Mouse (Mus musculus): Measurements from ENCODE around the gene Bdkrb2. TPM values are rescaled to one million over a fixed set of nuclear protein-coding genes. Genes with fewer than 3 reads are reported as not detected.

The Bdkrb2 gene
- 4.0 and 4.1 TPM in 2 replicates for polyA plus RNA-seq (2015; fragmentation: Nextera tagmentation; extraction: Ambion mirVana)

DNA sequence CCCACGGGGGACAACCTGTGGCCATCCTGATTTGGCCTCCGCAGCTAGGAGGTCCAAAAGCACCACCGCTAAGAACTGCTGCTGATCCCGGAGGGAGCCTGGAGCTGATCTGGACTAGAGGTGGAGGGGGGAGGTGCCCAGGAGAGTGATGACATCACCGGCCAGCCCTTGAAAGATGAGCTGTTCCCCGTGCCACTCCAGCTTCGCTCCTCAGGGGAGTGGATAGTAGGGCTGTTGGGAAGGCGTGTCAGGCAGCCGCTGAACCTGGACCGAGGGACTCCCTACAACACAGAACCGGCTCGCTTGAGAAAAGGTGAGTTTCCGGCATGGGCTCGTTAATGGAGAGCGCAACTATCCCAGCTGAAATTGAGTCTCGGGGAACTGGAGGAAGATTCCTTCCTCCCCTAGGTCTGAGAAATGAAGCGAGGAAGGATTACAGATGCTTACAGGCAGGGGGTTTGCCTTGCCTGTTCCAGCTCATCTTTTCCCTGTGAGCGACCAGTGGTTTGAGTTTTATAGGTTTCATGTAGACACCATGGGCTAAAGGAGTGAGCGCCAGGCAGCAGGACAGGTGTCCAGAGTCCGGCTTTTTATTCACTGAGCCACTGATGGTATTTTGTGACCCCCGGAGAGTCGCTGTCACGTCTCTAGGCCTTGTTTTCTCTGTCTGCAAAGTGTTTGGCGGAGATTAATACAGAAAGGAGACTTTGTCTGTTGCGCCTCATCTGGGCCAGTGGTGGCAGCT, at the start of gene Bdkrb2:
Gene Bdkrb2 (plus strand): TSS at position 291 of the 745 bp plus-strand sequence.
- H3K27ac ChIP-seq (replicated peaks) = peak within 1 kb of the TSS; percentile 61
- H3K4me3 ChIP-seq (ENCODE audit: low read depth, low read length) = peak within 1 kb of the TSS; percentile 38
- no peaks in the 10 kb centered on the region; the same call in 1 of the 2 replicates for H3K9me3 ChIP-seq (ENCODE audit: control insufficient read depth, low read length)
- 9% methylated on average over 25 of the region's 25 CpGs for WGBS
- H3K9ac ChIP-seq (ENCODE audit: low read length) = peak within 1 kb of the TSS; percentile 50
- no peaks in the 10 kb centered on the region for H3K27me3 ChIP-seq (ENCODE audit: control insufficient read depth, insufficient read depth, low read length)
- peak; percentile 75 for ATAC-seq (ENCODE audit: low FRiP score, low TSS enrichment)
- peak; percentile 51 for DNase-seq (ENCODE audit: low spot score)
- peaks cover 3% of the 10 kb centered on the region; the same call in 1 of the 2 replicates for H3K4me1 ChIP-seq (replicated peaks; ENCODE audit: control insufficient read depth, insufficient read depth)
- H3K36me3 ChIP-seq (ENCODE audit: control insufficient read depth, insufficient read depth, low read length) = no peaks in the 10 kb centered on the region
- H3K4me2 ChIP-seq (replicated peaks; ENCODE audit: low read depth) = peak within 1 kb of the TSS; percentile 49
- TF ChIP-seq CTCF (IDR thresholded peaks at IDR 0.05; ENCODE audit: low read depth) (no peak), EP300 (optimal IDR thresholded peaks at IDR 0.05) (no peak)

DNA sequence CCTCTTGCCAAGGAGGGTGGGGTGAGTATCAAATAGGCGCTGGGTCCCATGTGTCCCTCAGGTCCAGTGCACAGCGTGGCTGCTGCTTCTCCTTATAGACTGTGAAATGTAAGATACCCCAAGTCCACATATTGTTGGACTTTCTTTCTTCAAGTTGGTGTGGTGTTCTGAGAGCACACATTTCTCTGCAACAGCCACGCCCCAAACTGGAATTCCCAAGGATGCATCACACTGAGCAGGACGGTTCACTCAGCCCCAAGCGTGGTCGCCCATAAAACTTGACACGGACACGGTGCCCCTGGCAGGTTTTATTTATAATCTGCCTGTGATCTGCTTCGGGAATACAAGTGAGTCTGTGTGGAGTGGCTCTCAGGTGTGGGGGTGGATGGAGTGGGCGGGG, 48.9 kb upstream of the Bdkrb2 start:
- Histone ChIP-seq H3K9ac (ENCODE audit: low read length) (no peak overlapping the region), H3K4me2 (replicated peaks; ENCODE audit: low read depth) (no peak overlapping the region), H3K36me3 (ENCODE audit: control insufficient read depth, insufficient read depth, low read length) (no peaks in the 10 kb centered on the region), H3K4me3 (ENCODE audit: low read depth, low read length) (no peak overlapping the region), H3K4me1 (replicated peaks; ENCODE audit: control insufficient read depth, insufficient read depth) (no peaks in the 10 kb centered on the region), H3K9me3 (ENCODE audit: control insufficient read depth, low read length) (no peaks in the 10 kb centered on the region), H3K27ac (replicated peaks) (no peak overlapping the region), H3K27me3 (ENCODE audit: control insufficient read depth, insufficient read depth, low read length) (no peaks in the 10 kb centered on the region)
- DNase-seq (ENCODE audit: low spot score) = no peak
- TF ChIP-seq CTCF (IDR thresholded peaks at IDR 0.05; ENCODE audit: low read depth) = no peak
- ATAC-seq (ENCODE audit: low FRiP score, low TSS enrichment) = no peak
- 74% methylated on average over 10 of the region's 10 CpGs for WGBS

DNA sequence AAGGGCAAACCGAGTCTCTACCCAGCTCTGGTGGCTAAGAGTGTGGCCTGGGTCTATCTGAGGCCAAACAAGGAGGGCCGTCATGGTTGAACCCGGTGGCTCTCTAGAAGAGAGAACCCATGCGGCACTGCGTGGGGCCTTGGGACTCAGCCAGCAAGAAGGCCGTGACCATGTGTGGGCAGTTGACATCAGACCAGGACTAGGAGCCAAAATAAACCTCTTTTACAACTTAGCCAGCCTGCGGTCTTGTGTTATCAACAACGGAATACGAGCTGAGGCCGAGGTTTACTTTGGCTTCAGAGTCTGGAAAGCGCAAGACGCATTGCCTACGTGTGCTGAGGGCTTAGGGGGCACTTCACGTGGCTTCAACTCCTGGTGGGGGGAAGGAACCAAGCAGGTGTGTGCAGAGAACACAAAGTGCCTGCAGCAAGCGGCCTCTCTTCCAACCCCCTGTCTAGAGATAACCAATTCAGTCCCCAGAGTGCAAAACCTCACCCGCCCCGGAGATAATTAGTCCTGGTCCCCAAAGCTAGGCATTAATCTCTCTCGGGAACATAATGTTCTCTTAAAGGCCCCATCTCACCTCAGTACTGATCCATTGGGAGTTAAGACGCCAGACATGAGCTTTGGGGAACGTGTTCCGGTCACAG, 45.9 kb upstream of the Bdkrb2 start:
- H3K27ac ChIP-seq (replicated peaks) = no peak overlapping the region
- H3K9ac ChIP-seq (ENCODE audit: low read length) = no peak overlapping the region
- H3K4me2 ChIP-seq (replicated peaks; ENCODE audit: low read depth) = no peak overlapping the region
- H3K4me3 ChIP-seq (ENCODE audit: low read depth, low read length) = no peak overlapping the region
- no peaks in the 10 kb centered on the region for H3K36me3 ChIP-seq (ENCODE audit: control insufficient read depth, insufficient read depth, low read length)
- DNase-seq (ENCODE audit: low spot score) (peak; percentile 47), ATAC-seq (ENCODE audit: low FRiP score, low TSS enrichment) (peak; percentile 53)
- WGBS = 38% methylated on average over 21 of the region's 21 CpGs
- TF ChIP-seq CTCF (IDR thresholded peaks at IDR 0.05; ENCODE audit: low read depth) (no peak), EP300 (optimal IDR thresholded peaks at IDR 0.05) (peak; percentile 8)
- no peaks in the 10 kb centered on the region for H3K27me3 ChIP-seq (ENCODE audit: control insufficient read depth, insufficient read depth, low read length)
- no peaks in the 10 kb centered on the region for H3K4me1 ChIP-seq (replicated peaks; ENCODE audit: control insufficient read depth, insufficient read depth)
- no peaks in the 10 kb centered on the region for H3K9me3 ChIP-seq (ENCODE audit: control insufficient read depth, low read length)

DNA sequence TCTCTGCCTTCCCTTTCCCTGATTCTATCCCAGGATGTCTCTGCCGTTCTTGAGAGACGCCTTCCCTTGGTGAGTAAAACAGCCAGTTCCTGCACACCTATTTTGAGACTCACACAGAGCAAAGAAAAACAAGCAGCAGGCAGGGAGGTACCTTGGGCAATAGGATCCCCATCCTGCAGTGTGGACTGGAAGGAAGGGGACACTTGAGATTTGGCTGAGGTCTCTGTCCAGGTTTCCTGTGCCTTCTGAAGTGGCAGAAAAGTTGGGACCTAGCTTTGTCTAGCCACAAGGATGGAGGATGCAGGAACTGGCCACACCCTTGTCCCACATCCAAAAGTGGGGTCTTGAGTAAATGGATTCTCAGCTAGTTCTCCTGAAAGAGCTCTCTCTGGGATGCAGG, 43.2 kb upstream of the Bdkrb2 start:
- no peak overlapping the region for H3K4me2 ChIP-seq (replicated peaks; ENCODE audit: low read depth)
- no peak for TF ChIP-seq CTCF (IDR thresholded peaks at IDR 0.05; ENCODE audit: low read depth)
- TF ChIP-seq EP300 (optimal IDR thresholded peaks at IDR 0.05) = no peak
- no peaks in the 10 kb centered on the region for H3K4me1 ChIP-seq (replicated peaks; ENCODE audit: control insufficient read depth, insufficient read depth)
- H3K9ac ChIP-seq (ENCODE audit: low read length) = no peak overlapping the region
- 89% methylated on average over 2 of the region's 2 CpGs for WGBS
- H3K4me3 ChIP-seq (ENCODE audit: low read depth, low read length) = no peak overlapping the region
- peak overlapping the region; percentile 24; the same call in 1 of the 2 replicates for H3K27ac ChIP-seq (replicated peaks)
- no peaks in the 10 kb centered on the region for H3K36me3 ChIP-seq (ENCODE audit: control insufficient read depth, insufficient read depth, low read length)
- ATAC-seq (ENCODE audit: low FRiP score, low TSS enrichment) = no peak
- no peaks in the 10 kb centered on the region for H3K27me3 ChIP-seq (ENCODE audit: control insufficient read depth, insufficient read depth, low read length)
- no peak for DNase-seq (ENCODE audit: low spot score)
- no peaks in the 10 kb centered on the region for H3K9me3 ChIP-seq (ENCODE audit: control insufficient read depth, low read length)

DNA sequence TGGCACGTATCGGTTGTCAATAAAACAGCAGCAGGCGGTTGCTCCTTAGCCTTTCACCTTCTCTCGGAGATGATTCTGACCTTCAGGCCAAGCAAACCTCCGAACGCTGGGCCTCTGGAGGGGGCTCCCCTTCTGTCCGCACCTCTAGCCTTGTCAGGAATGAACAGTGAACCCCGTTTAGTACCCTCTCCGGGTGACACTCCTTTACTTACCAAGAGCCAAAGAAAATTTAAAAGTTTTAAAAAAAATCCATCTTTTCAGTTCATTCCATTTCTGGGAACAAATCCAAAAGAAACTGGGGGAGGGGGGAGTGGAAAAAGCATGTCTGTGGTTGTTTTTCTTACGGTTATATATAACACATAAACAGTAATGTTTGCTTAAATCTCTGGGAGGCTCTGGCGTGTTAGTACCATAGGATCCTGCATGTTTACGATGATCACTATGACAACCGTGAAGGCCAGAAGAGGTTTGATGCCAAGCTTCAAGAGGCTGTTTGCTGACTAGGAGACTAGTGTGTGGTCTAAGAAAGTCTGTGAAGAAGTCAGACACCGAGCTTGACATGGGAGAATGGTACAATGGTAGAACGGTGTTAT, 41.8 kb upstream of the Bdkrb2 start:
- Histone ChIP-seq H3K4me3 (ENCODE audit: low read depth, low read length) (no peak overlapping the region), H3K4me2 (replicated peaks; ENCODE audit: low read depth) (no peak overlapping the region), H3K27me3 (ENCODE audit: control insufficient read depth, insufficient read depth, low read length) (no peaks in the 10 kb centered on the region), H3K27ac (replicated peaks) (no peak overlapping the region), H3K4me1 (replicated peaks; ENCODE audit: control insufficient read depth, insufficient read depth) (no peaks in the 10 kb centered on the region), H3K36me3 (ENCODE audit: control insufficient read depth, insufficient read depth, low read length) (no peaks in the 10 kb centered on the region), H3K9me3 (ENCODE audit: control insufficient read depth, low read length) (no peaks in the 10 kb centered on the region), H3K9ac (ENCODE audit: low read length) (no peak overlapping the region)
- ATAC-seq (ENCODE audit: low FRiP score, low TSS enrichment) = peak; percentile 40; the same call in 1 of the 2 replicates
- TF ChIP-seq EP300 (optimal IDR thresholded peaks at IDR 0.05) (no peak), CTCF (IDR thresholded peaks at IDR 0.05; ENCODE audit: low read depth) (no peak; the same call in 1 of the 2 replicates)
- WGBS = 41% methylated on average over 15 of the region's 15 CpGs
- DNase-seq (ENCODE audit: low spot score) = no peak
